ENCODE assay signal across 9 mouse cellular contexts in the genomic region with DNA sequence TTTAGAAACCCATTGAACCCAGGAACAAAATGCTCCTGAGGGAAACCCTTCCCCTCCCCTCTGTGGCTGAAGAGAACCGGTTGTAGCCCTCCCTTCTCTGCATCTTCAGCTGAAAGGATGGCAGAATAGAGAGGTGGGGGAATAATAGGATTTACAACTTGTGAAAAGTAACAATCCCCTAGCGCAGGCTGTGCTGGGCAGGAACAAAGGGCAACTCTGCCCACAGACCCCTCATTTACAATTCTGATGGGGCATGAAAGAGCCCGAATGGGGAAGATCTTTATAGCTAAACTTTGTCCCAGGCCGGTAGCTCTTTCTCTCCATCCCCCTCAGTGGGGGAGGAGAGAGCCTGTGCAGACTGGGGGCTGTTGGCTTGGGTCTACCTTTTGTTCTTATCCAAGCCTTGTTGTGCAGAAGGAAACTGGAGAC. TPM values are rescaled to one million over a fixed set of nuclear protein-coding genes. Genes with fewer than 3 reads are reported as not detected.
A peak's percentile ranks its signal among the peaks of the same experiment; 100 is the strongest.
DNase-seq lines count a peak whose midpoint lies in the region; ATAC-seq lines count a peak whose summit lies in the region.
"Had no signal": no experiment of that assay in that cellular context is flagged by ENCODE, and none has a peak within 500 bp of the region (broad histone marks: within the 10 kb centered on the region; RNA-seq: fewer than 3 reads in every experiment).

No protein-coding gene starts in this region.

- no peak overlapping the region for H3K9ac ChIP-seq in kidney, embryonic 14.5 days (ENCODE audit: low read depth, low read length)
- H3K9ac ChIP-seq in embryonic facial prominence, embryonic 14.5 days (ENCODE audit: low read depth, low read length): peak overlapping the region; percentile 28; the same call in 1 of the 2 replicates
- peak overlapping the region; percentile 52 for H3K9ac ChIP-seq in neural tube, embryonic 12.5 days

- 9% methylated on average over 4 of the region's 4 CpGs for WGBS in kidney, embryonic 14.5 days
- WGBS in embryonic facial prominence, embryonic 14.5 days: 22% methylated on average over 4 of the region's 4 CpGs
- WGBS in limb, embryonic 10.5 days: 8% methylated on average over 4 of the region's 4 CpGs
- 2% methylated on average over 4 of the region's 4 CpGs for WGBS in neural tube, embryonic 12.5 days

- no peak for DNase-seq in kidney, postnatal 25 days
- peak; percentile 20 for DNase-seq in embryonic facial prominence, embryonic 14.5 days (ENCODE audit: low spot score)
- DNase-seq in limb, embryonic 10.5 days (ENCODE audit: low spot score): no peak
- DNase-seq in lung, postnatal 25 days (ENCODE audit: low spot score): no peak
- DNase-seq in heart, postnatal 4 days: no peak
- DNase-seq in spleen, adult 12 weeks (ENCODE audit: low spot score): no peak
- DNase-seq: B cell, adult 2 months had no signal

- ATAC-seq in kidney, embryonic 14.5 days (ENCODE audit: low FRiP score, low TSS enrichment): no peak
- ATAC-seq in embryonic facial prominence, embryonic 14.5 days (ENCODE audit: low read depth): no peak
- ATAC-seq in neural tube, embryonic 12.5 days (ENCODE audit: low FRiP score, low read depth): peak; percentile 61

- H3K4me2 ChIP-seq in kidney, embryonic 14.5 days (replicated peaks; ENCODE audit: low read depth, low read length): peak overlapping the region; percentile 28
- peak overlapping the region; percentile 96 for H3K4me2 ChIP-seq in embryonic facial prominence, embryonic 14.5 days (ENCODE audit: low read depth, low read length)
- H3K4me2 ChIP-seq in neural tube, embryonic 12.5 days (replicated peaks): peak overlapping the region; percentile 80

- 0 out of 2 replicates have a peak, but pooled peaks cover 2% of the 10 kb centered on the region for H3K36me3 ChIP-seq in kidney, embryonic 14.5 days (ENCODE audit: control insufficient read depth, insufficient read depth, low read length)
- 0 out of 2 replicates have a peak, but pooled peaks cover 13% of the 10 kb centered on the region for H3K36me3 ChIP-seq in embryonic facial prominence, embryonic 14.5 days (ENCODE audit: control insufficient read depth, insufficient read depth, low read length)
- H3K36me3 ChIP-seq in limb, embryonic 10.5 days: peaks cover 22% of the 10 kb centered on the region
- H3K36me3 ChIP-seq in neural tube, embryonic 12.5 days: peaks cover 32% of the 10 kb centered on the region

- peaks cover 7% of the 10 kb centered on the region; the same call in 1 of the 2 replicates for H3K4me1 ChIP-seq in kidney, embryonic 14.5 days (ENCODE audit: control insufficient read depth, insufficient read depth, low read length)
- peaks cover 11% of the 10 kb centered on the region for H3K4me1 ChIP-seq in embryonic facial prominence, embryonic 14.5 days (ENCODE audit: control insufficient read depth, insufficient read depth, low read length)
- peaks cover 63% of the 10 kb centered on the region for H3K4me1 ChIP-seq in limb, embryonic 10.5 days
- H3K4me1 ChIP-seq in neural tube, embryonic 12.5 days: peaks cover 32% of the 10 kb centered on the region

- peaks cover 7% of the 10 kb centered on the region; the same call in 1 of the 2 replicates for H3K27me3 ChIP-seq in kidney, embryonic 14.5 days (ENCODE audit: control insufficient read depth, insufficient read depth, low read length)
- no peaks in the 10 kb centered on the region for H3K27me3 ChIP-seq in embryonic facial prominence, embryonic 14.5 days (replicated peaks; ENCODE audit: control insufficient read depth, insufficient read depth, low read length)
- peaks cover 33% of the 10 kb centered on the region for H3K27me3 ChIP-seq in limb, embryonic 10.5 days (ENCODE audit: low read depth, poor library complexity, severe bottlenecking)
- H3K27me3 ChIP-seq in neural tube, embryonic 12.5 days (replicated peaks): no peaks in the 10 kb centered on the region

- peak overlapping the region; percentile 3; the same call in 1 of the 2 replicates for H3K4me3 ChIP-seq in kidney, embryonic 14.5 days (ENCODE audit: low read length)
- H3K4me3 ChIP-seq in embryonic facial prominence, embryonic 14.5 days (ENCODE audit: low read depth, low read length): peak overlapping the region; percentile 78
- H3K4me3 ChIP-seq in limb, embryonic 10.5 days: peak overlapping the region; percentile 82
- H3K4me3 ChIP-seq in neural tube, embryonic 12.5 days: peak overlapping the region; percentile 88

- no peaks in the 10 kb centered on the region for H3K9me3 ChIP-seq in kidney, embryonic 14.5 days (ENCODE audit: control insufficient read depth, low read length)
- no peaks in the 10 kb centered on the region for H3K9me3 ChIP-seq in embryonic facial prominence, embryonic 14.5 days (ENCODE audit: control insufficient read depth, low read length)
- no peaks in the 10 kb centered on the region for H3K9me3 ChIP-seq in limb, embryonic 10.5 days (replicated peaks)
- H3K9me3 ChIP-seq in neural tube, embryonic 12.5 days: no peaks in the 10 kb centered on the region

- H3K27ac ChIP-seq in kidney, embryonic 14.5 days (ENCODE audit: low read depth, low read length): no peak overlapping the region
- no peak overlapping the region; the same call in 1 of the 2 replicates for H3K27ac ChIP-seq in embryonic facial prominence, embryonic 14.5 days (replicated peaks; ENCODE audit: low read depth, low read length)
- peak overlapping the region; percentile 73 for H3K27ac ChIP-seq in limb, embryonic 10.5 days
- peak overlapping the region; percentile 86 for H3K27ac ChIP-seq in neural tube, embryonic 12.5 days

RNA-seq across cellular contexts. Expression of gene Mycl, which starts 3.8 kb away (rescaled TPM):
- polyA plus RNA-seq in kidney, embryonic 14.5 days (2014; fragmentation: Nextera tagmentation; extraction: Ambion mirVana): 7.9 and 13.8 TPM in 2 replicates
- polyA plus RNA-seq in embryonic facial prominence, embryonic 14.5 days (2014; fragmentation: Nextera tagmentation; extraction: Ambion mirVana): 26.9 and 29.3 TPM in 2 replicates
- 25.5 and 28.6 TPM in 2 replicates for polyA plus RNA-seq in limb, embryonic 10.5 days (2016; fragmentation: Nextera tagmentation; extraction: Ambion mirVana)
- polyA plus RNA-seq in neural tube, embryonic 12.5 days (2016; fragmentation: Nextera tagmentation; extraction: Ambion mirVana): 123 and 125 TPM in 2 replicates
- under 1 TPM; 0.14 to 0.29 TPM for total RNA-seq in heart, postnatal 4 days (2021)

RNA-seq across cellular contexts. Expression of gene Trit1, which starts 17.1 kb away (rescaled TPM):
- 15.8 and 21.7 TPM in 2 replicates for polyA plus RNA-seq in kidney, embryonic 14.5 days (2014; fragmentation: Nextera tagmentation; extraction: Ambion mirVana)
- polyA plus RNA-seq in embryonic facial prominence, embryonic 14.5 days (2014; fragmentation: Nextera tagmentation; extraction: Ambion mirVana): 18.8 and 19.4 TPM in 2 replicates
- 17.7 and 17.8 TPM in 2 replicates for polyA plus RNA-seq in limb, embryonic 10.5 days (2016; fragmentation: Nextera tagmentation; extraction: Ambion mirVana)
- 26.6 and 29.7 TPM in 2 replicates for polyA plus RNA-seq in neural tube, embryonic 12.5 days (2016; fragmentation: Nextera tagmentation; extraction: Ambion mirVana)
- total RNA-seq in heart, postnatal 4 days (2021): 1 to 10 TPM; 8.9 to 9.5 TPM

RNA-seq across cellular contexts. Expression of gene Mfsd2a, which starts 38.3 kb away (rescaled TPM):
- 3.1 and 3.4 TPM in 2 replicates for polyA plus RNA-seq in kidney, embryonic 14.5 days (2014; fragmentation: Nextera tagmentation; extraction: Ambion mirVana)
- 5.3 and 6.6 TPM in 2 replicates for polyA plus RNA-seq in embryonic facial prominence, embryonic 14.5 days (2014; fragmentation: Nextera tagmentation; extraction: Ambion mirVana)
- 10.1 and 10.7 TPM in 2 replicates for polyA plus RNA-seq in limb, embryonic 10.5 days (2016; fragmentation: Nextera tagmentation; extraction: Ambion mirVana)
- 21.4 and 22.0 TPM in 2 replicates for polyA plus RNA-seq in neural tube, embryonic 12.5 days (2016; fragmentation: Nextera tagmentation; extraction: Ambion mirVana)
- under 1 TPM; 0.14 to 0.20 TPM for total RNA-seq in heart, postnatal 4 days (2021)

Comparison
In these comparisons a context has a peak if more than half of its experiments do, and no peak if none do; other contexts are left out.
1. H3K27ac ChIP-seq: peak in limb, embryonic 10.5 days (single experiment) and neural tube, embryonic 12.5 days (single experiment); none in kidney, embryonic 14.5 days (single experiment) and embryonic facial prominence, embryonic 14.5 days (single experiment).
2. H3K4me2 ChIP-seq: peak in every context shown above with its lines; median percentile 96 in embryonic facial prominence, embryonic 14.5 days; 80 in neural tube, embryonic 12.5 days; 28 in kidney, embryonic 14.5 days.
3. H3K4me3 ChIP-seq: peak in every context shown above with its lines; median percentile 88 in neural tube, embryonic 12.5 days; 82 in limb, embryonic 10.5 days; 78 in embryonic facial prominence, embryonic 14.5 days; 3 in kidney, embryonic 14.5 days.